ENCODE assay signal across 8 mouse cellular contexts in genomic region chr13:58287822-58288221, GRCm38 (mm10). TPM values are rescaled to one million over a fixed set of nuclear protein-coding genes. Genes with fewer than 3 reads are reported as not detected.
DNase-seq lines count a peak whose midpoint lies in the region; ATAC-seq and TF ChIP-seq lines count a peak whose summit lies in the region.

No protein-coding gene starts in this region.

- H3K4me2 ChIP-seq in limb, embryonic 12.5 days, result 0 out of 2 replicates have a peak overlapping the region, but pooled peaks have one; percentile 13
- H3K4me2 ChIP-seq in neural tube, embryonic 11.5 days (ENCODE audit: low read depth), result no peak overlapping the region
- H3K4me2 ChIP-seq in stomach, postnatal 0 days (replicated peaks; ENCODE audit: low read depth), result no peak overlapping the region

- no peaks in the 10 kb centered on the region for H3K36me3 ChIP-seq in limb, embryonic 12.5 days
- H3K36me3 ChIP-seq in neural tube, embryonic 11.5 days (ENCODE audit: control insufficient read depth, insufficient read depth, low read length), result no peaks in the 10 kb centered on the region
- H3K36me3 ChIP-seq in stomach, postnatal 0 days (ENCODE audit: control insufficient read depth, insufficient read depth, low read length), result no peaks in the 10 kb centered on the region

- peaks cover 2% of the 10 kb centered on the region; the same call in 1 of the 2 replicates for H3K4me1 ChIP-seq in limb, embryonic 12.5 days (replicated peaks)
- peaks cover 3% of the 10 kb centered on the region for H3K4me1 ChIP-seq in neural tube, embryonic 11.5 days (ENCODE audit: control insufficient read depth, insufficient read depth, low read length)
- H3K4me1 ChIP-seq in stomach, postnatal 0 days (replicated peaks; ENCODE audit: control insufficient read depth, insufficient read depth), result no peaks in the 10 kb centered on the region

- no peaks in the 10 kb centered on the region for H3K9me3 ChIP-seq in limb, embryonic 12.5 days
- H3K9me3 ChIP-seq in neural tube, embryonic 11.5 days (ENCODE audit: control insufficient read depth, low read length), result no peaks in the 10 kb centered on the region
- no peaks in the 10 kb centered on the region for H3K9me3 ChIP-seq in stomach, postnatal 0 days (ENCODE audit: control insufficient read depth, low read length)

- 17% methylated on average over 13 of the region's 13 CpGs for WGBS in limb, embryonic 12.5 days
- WGBS in neural tube, embryonic 11.5 days, result 18% methylated on average over 13 of the region's 13 CpGs
- 13% methylated on average over 13 of the region's 13 CpGs for WGBS in stomach, postnatal 0 days

- no peak for ATAC-seq in limb, embryonic 12.5 days (ENCODE audit: insufficient number of reproducible peaks, insufficient read depth, low FRiP score, low TSS enrichment, low read depth)
- peak; percentile 63 for ATAC-seq in neural tube, embryonic 11.5 days (ENCODE audit: insufficient read depth, low FRiP score, low TSS enrichment)
- peak; percentile 86 for ATAC-seq in stomach, postnatal 0 days (ENCODE audit: low FRiP score, low TSS enrichment)

- H3K27ac ChIP-seq in limb, embryonic 12.5 days, result no peak overlapping the region
- H3K27ac ChIP-seq in neural tube, embryonic 11.5 days (ENCODE audit: low read depth, low read length), result no peak overlapping the region
- no peak overlapping the region for H3K27ac ChIP-seq in stomach, postnatal 0 days (replicated peaks)

- no peaks in the 10 kb centered on the region for H3K27me3 ChIP-seq in limb, embryonic 12.5 days
- H3K27me3 ChIP-seq in neural tube, embryonic 11.5 days (ENCODE audit: control insufficient read depth, insufficient read depth, low read length), result no peaks in the 10 kb centered on the region
- no peaks in the 10 kb centered on the region for H3K27me3 ChIP-seq in stomach, postnatal 0 days (ENCODE audit: control insufficient read depth, insufficient read depth, low read length)

- no peak overlapping the region for H3K4me3 ChIP-seq in limb, embryonic 12.5 days (replicated peaks)
- no peak overlapping the region for H3K4me3 ChIP-seq in neural tube, embryonic 11.5 days (ENCODE audit: low read depth, low read length)
- no peak overlapping the region for H3K4me3 ChIP-seq in stomach, postnatal 0 days (ENCODE audit: low read depth, low read length)

- H3K9ac ChIP-seq in limb, embryonic 12.5 days (replicated peaks), result no peak overlapping the region
- H3K9ac ChIP-seq in neural tube, embryonic 11.5 days (ENCODE audit: low read length), result no peak overlapping the region
- no peak overlapping the region for H3K9ac ChIP-seq in stomach, postnatal 0 days (ENCODE audit: low read length)

- peak; percentile 99 for TF ChIP-seq CTCF in stomach, postnatal 0 days (IDR thresholded peaks at IDR 0.05; ENCODE audit: low read depth)

- no peak for TF ChIP-seq EP300 in stomach, postnatal 0 days (optimal IDR thresholded peaks at IDR 0.05)

- DNase-seq in 3134 (ENCODE audit: extremely low read depth, insufficient read length, low spot score), result peak; percentile 11
- DNase-seq in T-cell, adult 2 months (ENCODE audit: low spot score), result peak; percentile 59
- peak; percentile 80 to 84 for DNase-seq in cerebellum, postnatal 36 days
- DNase-seq in gastrocnemius, postnatal 10 days, result peak; percentile 95
- DNase-seq in kidney, adult 18-20 months, result peak; percentile 73
- peak; percentile 85 for DNase-seq in neural tube, embryonic 11.5 days (ENCODE audit: low spot score)
- peak; percentile 88 for DNase-seq in stomach, postnatal 0 days (ENCODE audit: low spot score)

RNA-seq across cellular contexts. Expression of gene Gkap1, which starts 12.3 kb away (rescaled TPM):
- 10 to 100 TPM; 24.9 to 26.7 TPM for total RNA-seq in gastrocnemius, postnatal 10 days (2021)
- polyA plus RNA-seq in limb, embryonic 12.5 days (2016; fragmentation: Nextera tagmentation; extraction: Ambion mirVana), result 27.5 and 28.6 TPM in 2 replicates
- polyA plus RNA-seq in neural tube, embryonic 11.5 days (2014; fragmentation: Nextera tagmentation; extraction: Ambion mirVana), result 40.4 and 44.9 TPM in 2 replicates
- polyA plus RNA-seq in stomach, postnatal 0 days (2015; fragmentation: Nextera tagmentation; extraction: Ambion mirVana), result 14.0 and 14.8 TPM in 2 replicates

Comparison
In these comparisons a context has a peak if more than half of its experiments do, and no peak if none do; other contexts are left out.
1. DNase-seq: peak in every context shown above with its lines; median percentile 95 in gastrocnemius, postnatal 10 days; 88 in stomach, postnatal 0 days; 85 in neural tube, embryonic 11.5 days; 82 in cerebellum, postnatal 36 days; 73 in kidney, adult 18-20 months; 59 in T-cell, adult 2 months; 11 in 3134.